Mouse (Mus musculus) embryonic facial prominence, embryonic 11.5 days (tissue): Measurements from ENCODE around the gene Zfp882. TPM values are rescaled to one million over a fixed set of nuclear protein-coding genes. Genes with fewer than 3 reads are reported as not detected.
A peak's percentile ranks its signal among the peaks of the same experiment; 100 is the strongest.
"Not testable (repeated sequence)": the region's sequence is repeated elsewhere in the genome, so short reads cannot be mapped to it uniquely, and the experiment has no call there.

Experiments used
- ATAC-seq: fragments of 200-750 bp; cut with Nextera tagmentation; replicated peaks from 2 replicates; pipeline ENCODE4 v1.8.0; 2017; ENCODE audit warnings: low read depth; ENCODE audit not compliant: insufficient number of reproducible peaks, low FRiP score, low TSS enrichment
- DNase-seq: peaks from one replicate; pipeline ENCODE4 v3.0.0-alpha.2; 2015; ENCODE audit warnings: low spot score
- H3K27ac ChIP-seq: fragments of 300-500 bp; sonication (generic); replicated peaks from 2 replicates; pipeline ENCODE4 v1.5.1; 2014; ENCODE audit warnings: mild to moderate bottlenecking, low read depth, low read length, control low read depth
- H3K27me3 ChIP-seq: fragments of 300-500 bp; sonication (generic); 2 replicates; pipeline ENCODE4 v1.6.1; 2014; ENCODE audit warnings: mild to moderate bottlenecking, low read length, moderate library complexity, mixed read lengths; ENCODE audit not compliant: control insufficient read depth, insufficient read depth
- H3K36me3 ChIP-seq: fragments of 300-500 bp; sonication (generic); replicated peaks from 2 replicates; pipeline ENCODE4 v1.6.1; 2014; ENCODE audit warnings: low read depth, mild to moderate bottlenecking, low read length, moderate library complexity, mixed read lengths; ENCODE audit not compliant: control insufficient read depth, insufficient read depth
- H3K4me1 ChIP-seq: fragments of 300-500 bp; sonication (generic); 2 replicates; pipeline ENCODE4 v1.6.1; 2014; ENCODE audit warnings: low read length, mixed read lengths; ENCODE audit not compliant: control insufficient read depth, insufficient read depth
- H3K4me2 ChIP-seq: fragments of 300-500 bp; sonication (generic); 2 replicates; pipeline ENCODE4 v1.6.1; 2014; ENCODE audit warnings: low read depth, mild to moderate bottlenecking, control low read depth, low read length, moderate library complexity
- H3K4me3 ChIP-seq: fragments of 300-500 bp; sonication (generic); 2 replicates; pipeline ENCODE4 v1.5.1; 2014; ENCODE audit warnings: low read depth, low read length, control low read depth
- H3K9ac ChIP-seq: fragments of 300-500 bp; sonication (generic); replicated peaks from 2 replicates; pipeline ENCODE4 v1.6.1; 2014; ENCODE audit warnings: mild to moderate bottlenecking, control low read depth, low read length
- H3K9me3 ChIP-seq: fragments of 300-500 bp; sonication (generic); replicated peaks from 2 replicates; pipeline ENCODE4 v1.6.1; 2016; ENCODE audit warnings: mild to moderate bottlenecking, low read length, inconsistent platforms, mixed read lengths; ENCODE audit not compliant: control insufficient read depth
- WGBS: fragments of 180-500 bp; shearing (Covaris S2); extraction: QIAGEN DNeasy Blood & Tissue Kit; methylation state at CpG from one replicate; pipeline ENCODE4 v1.1.7; 2014; 5-methylcytosine and 5-hydroxymethylcytosine counted together
- polyA plus RNA-seq: library from polyadenylated mRNA; unstranded; fragments of >200 nt; fragmentation: Nextera tagmentation; extraction: Ambion mirVana; gene quantifications from 2 replicates; pipeline ENCODE4 v1.2.1, GENCODE M21; 2014

Zfp882 gene
- polyA plus RNA-seq, 1 experiment from 2014 or later = 6.5 TPM

GRCm38 (mm10) chr8:71907798-71908257 is 580 bp upstream of the Zfp882 start:
- Histone ChIP-seq H3K9ac (no peak overlapping the region; the same call in 1 of the 2 replicates), H3K4me2 (peak overlapping the region; percentile 64; the same call in 1 of the 2 replicates), H3K4me3 (peak overlapping the region; percentile 70), H3K9me3 (no peaks in the 10 kb centered on the region), H3K36me3 (no peaks in the 10 kb centered on the region), H3K4me1 (no peaks in the 10 kb centered on the region), H3K27ac (peak overlapping the region; percentile 97; the same call in 1 of the 2 replicates), H3K27me3 (no peaks in the 10 kb centered on the region)
- DNase-seq = no peak
- WGBS = 93% methylated on average over 5 of the region's 5 CpGs
- ATAC-seq = no peak

- no peak for ATAC-seq
- 80% methylated on average over 2 of the region's 2 CpGs for WGBS
- H3K9ac ChIP-seq = no peak overlapping the region
- no peak overlapping the region for H3K4me2 ChIP-seq
- no peaks in the 10 kb centered on the region for H3K9me3 ChIP-seq
- H3K4me3 ChIP-seq = no peak overlapping the region
- no peaks in the 10 kb centered on the region for H3K4me1 ChIP-seq
- no peak for DNase-seq
- H3K36me3 ChIP-seq = peaks cover 11% of the 10 kb centered on the region
- no peak overlapping the region for H3K27ac ChIP-seq
- no peaks in the 10 kb centered on the region for H3K27me3 ChIP-seq
Observed at GRCm38 (mm10) chr8:71912286-71912685, 3.9 kb downstream of the Zfp882 start.

- H3K27ac ChIP-seq = peak overlapping the region; percentile 97
- no peaks in the 10 kb centered on the region for H3K36me3 ChIP-seq
- no peaks in the 10 kb centered on the region for H3K9me3 ChIP-seq
- peak overlapping the region; percentile 49 for H3K4me2 ChIP-seq
- under 1% methylated on average over 57 of the region's 57 CpGs for WGBS
- ATAC-seq (peak; percentile 100), DNase-seq (peak; percentile 96)
- peak overlapping the region; percentile 89 for H3K9ac ChIP-seq
- H3K4me1 ChIP-seq = no peaks in the 10 kb centered on the region
- H3K27me3 ChIP-seq = no peaks in the 10 kb centered on the region
- peak overlapping the region; percentile 73 for H3K4me3 ChIP-seq
Observed at GRCm38 (mm10) chr8:71922567-71923401, 14.4 kb downstream of the Zfp882 start.

- peaks cover 9% of the 10 kb centered on the region for H3K36me3 ChIP-seq
- no peaks in the 10 kb centered on the region for H3K27me3 ChIP-seq
- DNase-seq = no peak
- H3K4me3 ChIP-seq = no peak overlapping the region
- no peak overlapping the region for H3K27ac ChIP-seq
- H3K4me1 ChIP-seq = no peaks in the 10 kb centered on the region
- WGBS = 95% methylated on average over 5 of the region's 5 CpGs
- no peak overlapping the region for H3K9ac ChIP-seq
- ATAC-seq = no peak
- no peaks in the 10 kb centered on the region for H3K9me3 ChIP-seq
- H3K4me2 ChIP-seq = no peak overlapping the region
Observed at GRCm38 (mm10) chr8:71925791-71926190, 17.4 kb downstream of the Zfp882 start.

GRCm38 (mm10) chr8:71926551-71926950 is 18.1 kb downstream of the Zfp882 start:
- H3K4me3 ChIP-seq = no peak overlapping the region
- H3K9ac ChIP-seq = no peak overlapping the region
- WGBS = 98% methylated on average over 3 of the region's 3 CpGs
- no peaks in the 10 kb centered on the region for H3K4me1 ChIP-seq
- no peak overlapping the region for H3K27ac ChIP-seq
- no peak for ATAC-seq
- H3K27me3 ChIP-seq = no peaks in the 10 kb centered on the region
- H3K4me2 ChIP-seq = no peak overlapping the region
- H3K36me3 ChIP-seq = peaks cover 14% of the 10 kb centered on the region
- no peaks in the 10 kb centered on the region for H3K9me3 ChIP-seq
- DNase-seq = no peak

GRCm38 (mm10) chr8:71927779-71928178 is 19.4 kb downstream of the Zfp882 start:
- DNase-seq (no peak), ATAC-seq (no peak)
- Histone ChIP-seq H3K9ac (no peak overlapping the region), H3K4me3 (no peak overlapping the region), H3K36me3 (peaks cover 14% of the 10 kb centered on the region), H3K9me3 (no peaks in the 10 kb centered on the region), H3K4me2 (no peak overlapping the region), H3K27me3 (no peaks in the 10 kb centered on the region), H3K4me1 (no peaks in the 10 kb centered on the region), H3K27ac (no peak overlapping the region)

- not testable (repeated sequence) for H3K36me3 ChIP-seq, H3K27ac ChIP-seq, H3K9me3 ChIP-seq, H3K4me2 ChIP-seq, H3K4me1 ChIP-seq, H3K27me3 ChIP-seq, H3K4me3 ChIP-seq, H3K9ac ChIP-seq, DNase-seq, ATAC-seq
- 86% methylated on average over 2 of the region's 2 CpGs for WGBS
Observed at GRCm38 (mm10) chr8:71938037-71938436, 29.6 kb downstream of the Zfp882 start.
